Mouse (Mus musculus) left cerebral cortex, postnatal 4 days (tissue): Measurements from ENCODE around the gene Gstp2. TPM values are rescaled to one million over a fixed set of nuclear protein-coding genes. Genes with fewer than 3 reads are reported as not detected.
A peak's percentile ranks its signal among the peaks of the same experiment; 100 is the strongest.
"Not testable (repeated sequence)": the region's sequence is repeated elsewhere in the genome, so short reads cannot be mapped to it uniquely, and the experiment has no call there.

Experiments used
- DNase-seq: peaks from one replicate; pipeline ENCODE4 v3.0.0-alpha.2; 2022
- intact Hi-C: fragments of 180-260 bp; cut with DNase I; formaldehyde crosslinking; loops from one replicate; pipeline ENCODE4 v1.15.1; 2025
- total RNA-seq, 2 experiments: library from RNA; stranded (reverse); gene quantifications; 2 replicates each; pipeline ENCODE4 v1.2.3; 2021

Gstp2 gene
- total RNA-seq, 2 experiments from 2014 or later, result 27.2 to 31.6 TPM

- DNase-seq, result peak; percentile 72
- intact Hi-C loops, result no loop called here
Observed at GRCm38 (mm10) chr19:4051741-4052515, 6.1 kb upstream of the Gstp2 start.

GRCm38 (mm10) chr19:4051016-4051415 lies 5.2 kb upstream of the Gstp2 start:
- DNase-seq, result no peak
- intact Hi-C loops, result no loop called here

- intact Hi-C loops, DNase-seq: not testable (repeated sequence)
Observed at GRCm38 (mm10) chr19:4049069-4049468, 3.2 kb upstream of the Gstp2 start.

- intact Hi-C loops, result no loop called here
- DNase-seq, result peak; percentile 89
Observed at GRCm38 (mm10) chr19:4047859-4048258, 2.0 kb upstream of the Gstp2 start.

GRCm38 (mm10) chr19:4046866-4047254 lies 1.0 kb upstream of the Gstp2 start:
- intact Hi-C loops, result no loop called here
- no peak for DNase-seq

GRCm38 (mm10) chr19:4044109-4044508 lies 1.7 kb downstream of the Gstp2 start:
- intact Hi-C loops, DNase-seq: not testable (repeated sequence)

- intact Hi-C loops, result no loop called here
- no peak for DNase-seq
Observed at GRCm38 (mm10) chr19:4042124-4042523, 3.7 kb downstream of the Gstp2 start.

- DNase-seq, intact Hi-C loops: not testable (repeated sequence)
Observed at GRCm38 (mm10) chr19:4041500-4041899, 4.3 kb downstream of the Gstp2 start.

GRCm38 (mm10) chr19:4040941-4041340 lies 4.9 kb downstream of the Gstp2 start:
- DNase-seq, intact Hi-C loops: not testable (repeated sequence)

- intact Hi-C loops, result no loop called here
Observed at GRCm38 (mm10) chr19:4037788-4038232, 8.0 kb downstream of the Gstp2 start, which contains the start of gene Gstp1. TSS of gene Gstp1 (minus strand) at chr19:4037985.

GRCm38 (mm10) chr19:4037154-4037787 lies 8.6 kb downstream of the Gstp2 start:
- DNase-seq, intact Hi-C loops: not testable (repeated sequence)

More at GRCm38 (mm10) chr19:4037788-4038232, 8.0 kb downstream of the Gstp2 start, which contains the start of gene Gstp1:
- peak; percentile 82 for DNase-seq

GRCm38 (mm10) chr19:4036327-4037045 lies 9.3 kb downstream of the Gstp2 start:
- no peak for DNase-seq
- intact Hi-C loops, result no loop called here

GRCm38 (mm10) chr19:4033742-4034141 lies 12.1 kb downstream of the Gstp2 start:
- DNase-seq, result no peak
- intact Hi-C loops, result no loop called here

- intact Hi-C loops, result no loop called here
Observed at GRCm38 (mm10) chr19:4033298-4033697, 12.5 kb downstream of the Gstp2 start.

GRCm38 (mm10) chr19:4032668-4033067 lies 13.2 kb downstream of the Gstp2 start:
- DNase-seq, result no peak
- intact Hi-C loops, result no loop called here

More at GRCm38 (mm10) chr19:4033298-4033697, 12.5 kb downstream of the Gstp2 start:
- no peak for DNase-seq

GRCm38 (mm10) chr19:4027576-4027975 lies 18.2 kb downstream of the Gstp2 start:
- DNase-seq, result no peak
- intact Hi-C loops, result no loop called here

GRCm38 (mm10) chr19:4023185-4023584 lies 22.6 kb downstream of the Gstp2 start:
- intact Hi-C loops, result no loop called here
- DNase-seq, result no peak

- DNase-seq, result peak; percentile 79
- intact Hi-C loops, result loop anchor here (10.0 kb wide), 1 partner anchor 196 kb away; the partner anchor contains the start of genes AC109138.7 and Clcf1
Observed at GRCm38 (mm10) chr19:4018743-4019583, 26.9 kb downstream of the Gstp2 start.

GRCm38 (mm10) chr19:4017921-4018587 lies 27.8 kb downstream of the Gstp2 start:
- intact Hi-C loops, result loop anchor here (10.0 kb wide), 1 partner anchor 197 kb away; the partner anchor contains the start of genes AC109138.7 and Clcf1
- no peak for DNase-seq
